Mouse (Mus musculus) gastrocnemius, adult 8-10 months (tissue): ENCODE measurements at regions not wholly inside any gene's neighbourhood (a gene's known extent, or its start where the extent isn't known, plus 50 kb on each side); places are given as distances from the start of the nearest gene placed in this dataset.

ENCODE experiments used
- DNase-seq, 2 experiments: peaks; one replicate each; pipeline ENCODE4 v3.0.0; 2022; ENCODE audit warnings: low spot score in 2 of 2

DNA sequence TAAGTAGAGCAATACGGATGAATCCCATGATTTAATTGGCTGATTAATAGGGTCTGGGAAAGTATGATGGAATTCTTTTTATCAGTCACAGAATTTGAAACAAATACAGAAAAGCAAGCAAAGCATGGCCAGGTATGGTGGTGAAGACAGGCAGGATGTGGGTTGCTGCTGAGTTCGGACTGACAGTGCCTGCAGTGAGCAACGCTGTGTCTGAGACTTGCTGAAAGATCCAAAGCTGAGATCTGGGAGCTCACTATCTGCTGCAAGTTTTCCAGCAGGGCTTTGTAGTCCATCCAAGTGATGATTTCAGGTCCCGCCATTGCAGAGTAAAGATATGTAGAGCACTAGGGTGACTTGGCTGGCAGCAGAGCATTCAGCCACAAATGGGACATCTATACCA lies 189.3 kb upstream of the Ahr start:
- DNase-seq = no peak

DNA sequence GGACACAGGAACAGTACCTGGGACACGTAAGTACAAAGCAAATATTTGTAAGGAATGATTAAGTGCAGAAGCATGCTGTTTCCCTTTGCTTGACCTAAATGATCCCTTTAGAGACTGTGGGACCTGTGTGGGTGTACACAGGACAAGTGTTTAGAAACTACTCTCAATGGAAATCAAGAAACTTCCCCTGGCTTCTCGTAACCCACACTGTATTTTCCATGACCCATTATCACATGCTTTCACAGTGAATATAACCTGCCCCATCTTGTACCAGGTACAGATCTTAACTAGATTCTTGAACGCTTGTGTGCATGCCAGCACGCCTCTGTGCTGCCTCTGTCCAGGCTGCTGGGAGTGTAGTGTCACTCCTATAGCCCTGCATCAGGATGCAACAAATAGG lies 177.8 kb upstream of the Ahr start:
- no peak for DNase-seq

DNA sequence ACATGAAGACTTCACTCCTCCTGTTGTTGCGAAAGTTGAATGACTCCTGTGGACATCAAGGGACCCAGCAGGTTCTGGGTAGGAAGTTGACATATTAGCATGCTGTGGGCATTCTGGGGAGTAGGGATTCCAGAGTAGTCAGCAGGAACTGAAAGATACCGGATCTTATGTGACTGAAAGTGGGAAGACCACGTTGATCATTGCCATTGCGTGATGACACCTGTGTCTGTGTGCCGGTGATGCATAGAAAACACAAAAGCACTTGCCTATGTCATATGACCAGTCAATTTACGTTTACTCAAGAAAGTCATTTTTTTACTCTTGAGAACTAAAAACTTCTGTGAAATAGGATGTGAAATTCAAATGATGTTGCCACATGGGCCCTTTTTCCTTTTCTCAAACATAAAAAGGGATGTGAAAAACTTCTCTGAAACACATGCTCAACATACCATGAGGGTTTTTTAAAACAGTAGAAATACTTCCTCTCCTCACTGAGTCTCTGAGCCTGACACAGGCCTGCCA lies 176.8 kb upstream of the Ahr start:
- no peak for DNase-seq

DNA sequence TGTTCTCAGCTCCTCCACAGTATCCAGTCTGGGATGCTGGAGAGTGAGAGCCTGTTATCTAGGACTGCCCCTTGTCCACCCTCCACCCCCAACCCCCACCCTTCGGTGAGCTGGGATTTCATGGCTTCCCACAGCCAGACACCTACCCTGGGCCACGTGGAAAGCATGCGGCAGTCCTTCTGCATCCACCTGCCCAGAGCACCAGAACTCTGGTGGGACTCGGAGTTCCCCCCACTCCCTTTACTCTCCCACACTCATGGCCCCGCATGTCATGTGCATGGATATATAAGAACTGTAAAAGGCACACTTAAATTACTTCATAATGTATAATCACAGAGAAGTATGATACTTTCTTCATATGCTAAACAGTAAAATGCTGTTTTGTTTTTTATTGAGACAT lies 175.5 kb upstream of the Ahr start:
- no peak for DNase-seq

- DNase-seq = no peak
Observed at GRCm38 (mm10) chr12:35703479-35703878, 168.6 kb upstream of the Ahr start.

- no peak for DNase-seq
Observed at GRCm38 (mm10) chr12:35702674-35703073, 167.8 kb upstream of the Ahr start.

GRCm38 (mm10) chr12:35694253-35694652 lies 159.4 kb upstream of the Ahr start:
- DNase-seq = no peak

- no peak for DNase-seq
Observed at GRCm38 (mm10) chr12:35690914-35691313, 156.1 kb upstream of the Ahr start.

- DNase-seq = no peak
Observed at GRCm38 (mm10) chr12:35686231-35686630, 151.4 kb upstream of the Ahr start.

GRCm38 (mm10) chr12:35685189-35685588 lies 150.4 kb upstream of the Ahr start:
- no peak for DNase-seq

GRCm38 (mm10) chr12:35681864-35682449 lies 147.1 kb upstream of the Ahr start:
- DNase-seq = no peak

DNA sequence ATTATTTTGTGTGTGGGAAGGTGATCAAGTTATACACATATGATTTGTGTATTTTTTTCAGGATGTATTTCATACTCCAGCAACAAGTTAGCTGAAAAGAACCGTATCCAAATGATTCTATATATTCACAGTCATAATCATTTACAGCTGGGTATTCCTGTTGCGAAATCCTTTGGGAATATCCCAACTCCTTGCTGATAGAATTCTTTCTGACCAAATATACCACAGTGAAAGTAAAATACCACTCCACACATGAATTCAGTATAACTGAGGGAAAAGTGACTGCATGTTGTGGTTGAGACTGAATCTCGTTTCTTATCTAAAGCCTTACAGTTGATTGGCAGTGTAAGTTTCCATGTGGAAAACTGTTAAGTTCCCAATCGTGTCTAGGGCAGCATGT lies 145.1 kb upstream of the Ahr start:
- DNase-seq = no peak

DNA sequence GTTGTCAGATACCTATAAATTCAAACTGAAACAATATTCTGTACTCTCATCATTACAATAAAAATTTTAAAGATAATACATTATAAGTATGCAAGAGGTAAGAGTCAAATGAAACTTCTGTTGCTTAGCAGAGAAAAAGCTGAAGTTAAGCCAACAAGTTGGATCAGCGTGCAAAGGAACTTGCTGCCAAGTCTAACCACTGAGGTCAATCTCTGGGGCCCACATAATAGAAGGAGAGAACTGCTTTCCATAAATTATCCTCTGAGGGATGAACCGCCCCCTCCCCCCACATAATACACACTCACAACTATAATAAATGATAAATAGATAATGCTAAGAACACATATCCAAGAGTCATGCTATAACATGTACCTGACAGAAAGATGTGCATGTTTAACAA lies 144.2 kb upstream of the Ahr start:
- no peak for DNase-seq

- no peak for DNase-seq
Observed at GRCm38 (mm10) chr12:35674487-35674886, 139.6 kb upstream of the Ahr start.

GRCm38 (mm10) chr12:35670980-35671379 lies 136.1 kb upstream of the Ahr start:
- no peak for DNase-seq

DNA sequence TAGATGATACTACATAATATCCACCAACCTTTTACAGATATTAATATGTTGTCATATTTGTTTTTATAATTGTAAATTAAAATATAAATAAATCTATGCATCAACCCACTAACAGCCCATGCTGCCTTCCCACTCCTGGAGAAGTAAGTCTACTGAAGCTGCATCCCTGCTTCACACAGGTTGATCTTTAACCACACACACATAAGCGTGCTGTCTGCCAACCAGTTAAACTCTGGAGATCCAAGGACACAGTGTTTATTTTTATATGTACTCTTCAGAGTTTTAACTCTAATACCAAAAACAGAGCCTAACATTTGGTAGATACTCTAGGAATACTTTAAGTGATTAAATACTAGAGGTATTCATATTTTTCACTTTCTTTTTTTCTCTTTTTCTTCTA lies 133.9 kb upstream of the Ahr start:
- DNase-seq = no peak

DNA sequence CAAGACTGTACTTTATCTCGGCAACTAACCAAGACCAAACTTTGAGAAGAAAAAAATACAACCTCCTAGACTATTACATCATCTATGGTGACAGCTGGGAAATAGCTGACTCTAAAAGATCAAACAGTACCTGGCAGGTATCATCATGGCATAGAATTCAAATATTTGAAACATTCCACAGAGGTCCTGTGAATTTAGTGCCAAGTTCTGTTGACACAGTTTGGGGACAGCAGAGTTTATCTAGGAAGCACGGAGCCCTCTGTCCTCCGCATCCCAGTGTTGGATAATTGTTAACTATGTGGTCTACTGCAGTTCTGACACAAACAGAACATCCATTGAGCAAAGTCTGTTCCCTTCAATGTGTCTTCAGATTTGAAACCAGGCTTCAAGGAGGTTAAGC lies 132.9 kb upstream of the Ahr start:
- no peak for DNase-seq

DNA sequence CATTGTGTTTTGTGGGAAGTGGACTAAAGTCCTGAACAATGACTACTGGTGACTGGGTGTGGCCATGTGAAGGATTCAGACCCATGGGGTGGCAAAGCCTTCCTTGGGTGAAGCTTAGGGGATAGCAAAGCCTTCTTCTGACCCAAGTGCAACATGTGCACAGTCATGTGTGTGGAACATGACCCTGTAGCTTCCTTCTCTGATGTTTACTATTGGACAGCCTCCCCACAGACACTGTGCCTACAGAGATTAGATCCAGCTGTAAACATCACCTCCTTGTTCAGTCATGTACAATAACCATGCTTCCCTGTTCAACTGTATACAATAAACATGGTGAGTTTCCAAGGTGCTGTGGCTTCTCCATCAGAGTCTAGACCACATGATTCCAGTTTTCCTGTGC lies 132.4 kb upstream of the Ahr start:
- no peak for DNase-seq

GRCm38 (mm10) chr12:35666062-35666461 lies 131.2 kb upstream of the Ahr start:
- DNase-seq = no peak

GRCm38 (mm10) chr12:35663062-35663461 lies 128.2 kb upstream of the Ahr start:
- DNase-seq = no peak

GRCm38 (mm10) chr12:35656563-35656962 lies 121.7 kb upstream of the Ahr start:
- no peak for DNase-seq

DNA sequence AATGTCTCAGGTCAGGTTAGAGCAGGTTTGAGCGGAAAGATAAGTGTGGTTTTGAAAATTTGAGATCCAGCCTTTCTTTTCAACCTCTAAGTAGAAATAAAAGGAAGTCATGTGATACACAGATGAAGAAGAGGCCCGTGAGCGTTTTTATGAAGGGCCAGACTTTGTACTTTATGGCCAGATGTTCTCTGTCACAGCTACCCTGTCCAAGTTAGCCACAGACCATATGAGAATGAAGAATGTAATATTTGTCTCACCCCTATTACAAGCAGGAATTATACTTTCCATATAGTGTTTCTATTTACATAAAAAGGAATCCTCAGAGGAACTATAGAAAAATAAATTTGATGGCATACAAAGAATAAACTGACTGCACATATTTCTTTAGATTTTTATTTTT lies 114.9 kb upstream of the Ahr start:
- no peak for DNase-seq

DNA sequence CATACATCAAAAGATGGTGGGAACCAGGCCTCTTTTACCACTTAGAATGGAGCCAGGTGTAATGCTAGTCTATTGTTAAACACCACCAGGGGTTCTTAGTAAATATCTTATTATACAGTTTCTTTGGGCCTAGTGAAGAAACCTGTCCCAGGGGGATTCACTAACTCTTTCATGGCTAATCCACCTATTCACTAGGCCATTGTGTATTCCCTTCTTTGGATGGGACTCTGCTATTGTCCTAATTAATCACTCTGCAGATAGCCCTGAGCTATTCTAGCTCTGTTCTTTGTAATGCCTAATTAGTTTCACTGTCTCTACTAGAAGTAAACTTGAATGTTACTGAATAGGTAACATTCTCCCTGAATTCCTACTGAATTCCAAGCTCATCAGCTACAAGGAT lies 107.6 kb upstream of the Ahr start:
- DNase-seq = no peak

- DNase-seq = no peak
Observed at GRCm38 (mm10) chr12:35641741-35642140, 106.9 kb upstream of the Ahr start.
